Mouse (Mus musculus) heart, adult 10 weeks (tissue): ENCODE results near the gene Rwdd2b. TPM values are rescaled to one million over a fixed set of nuclear protein-coding genes. Genes with fewer than 3 reads are reported as not detected.

Experiments
- polyA plus RNA-seq: library from polyadenylated mRNA; stranded (reverse); fragments of 350-450 nt; fragmentation: Illumina TruSeq; extraction: RNeasy Lipid Tissue Mini Kit (QIAGEN cat#74804); gene quantifications from one replicate; pipeline ENCODE4 v1.2.3, GENCODE M21; 2014; ENCODE audit warnings: low read depth, low replicate concordance

The Rwdd2b gene
- polyA plus RNA-seq = 4.0 TPM

GRCm38 (mm10) chr16:87440184-87440686, at the start of gene Rwdd2b:
Rwdd2b (minus strand) TSS chr16:87440573.

GRCm38 (mm10) chr16:87454419-87455179, 14.2 kb upstream of the Rwdd2b start, which contains the start of gene Usp16:
Usp16 (plus strand) TSS chr16:87454703.

GRCm38 (mm10) chr16:87432033-87432814, 8.1 kb downstream of the Rwdd2b start, which contains the start of gene Ltn1:
Ltn1 (minus strand) TSS chr16:87432612.

Other genes with a start within 250 kb of the Rwdd2b start
- gene N6amt1, start 86.4 kb downstream of the Rwdd2b start, polyA plus RNA-seq = 26.9 TPM
- 11.8 TPM for gene Ltn1, start 8.0 kb downstream of the Rwdd2b start, polyA plus RNA-seq
- 61.0 TPM for gene Usp16, start 14.1 kb upstream of the Rwdd2b start, polyA plus RNA-seq
- gene Cct8, start 55.3 kb upstream of the Rwdd2b start, polyA plus RNA-seq = 157 TPM
- 1.7 TPM for gene Map3k7cl, start 112.8 kb upstream of the Rwdd2b start, polyA plus RNA-seq